Mouse (Mus musculus) frontal cortex, postnatal 10 days (tissue): ENCODE data around the gene Man2a1.

Source experiments
- DNase-seq, 2 experiments: peaks; one replicate each; pipeline ENCODE4 v3.0.0; 2022; ENCODE audit warnings: low spot score in 2 of 2, mixed read lengths in 1 of 2

Man2a1 gene

GRCm38 (mm10) chr17:64703649-64704230 lies 103.2 kb downstream of the Man2a1 start:
- DNase-seq = no peak

DNA sequence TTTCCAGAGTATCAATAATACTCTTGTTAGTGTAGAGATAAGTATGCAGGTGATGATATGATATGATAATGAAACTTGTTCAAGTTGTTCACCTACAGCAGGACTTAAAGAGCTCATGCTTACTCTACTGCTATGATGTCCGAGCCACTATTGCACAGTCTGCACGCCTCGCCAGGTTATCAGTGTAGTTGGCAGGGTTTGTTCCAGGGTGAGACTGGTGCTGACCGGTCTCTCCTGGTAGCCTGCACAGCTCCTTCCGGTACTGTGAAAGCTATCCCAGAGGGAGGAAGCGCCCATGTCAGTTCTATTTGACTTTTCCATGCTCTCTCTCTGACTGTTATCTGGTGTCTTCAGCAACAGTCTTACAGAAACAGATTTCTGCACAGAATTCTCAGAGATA lies 107.0 kb downstream of the Man2a1 start:
- DNase-seq = no peak

- no peak for DNase-seq
Observed at GRCm38 (mm10) chr17:64716318-64716717, 115.8 kb downstream of the Man2a1 start.

- DNase-seq = no peak
Observed at GRCm38 (mm10) chr17:64719760-64720159, 119.2 kb downstream of the Man2a1 start.

- no peak for DNase-seq
Observed at GRCm38 (mm10) chr17:64721112-64721511, 120.6 kb downstream of the Man2a1 start.

DNA sequence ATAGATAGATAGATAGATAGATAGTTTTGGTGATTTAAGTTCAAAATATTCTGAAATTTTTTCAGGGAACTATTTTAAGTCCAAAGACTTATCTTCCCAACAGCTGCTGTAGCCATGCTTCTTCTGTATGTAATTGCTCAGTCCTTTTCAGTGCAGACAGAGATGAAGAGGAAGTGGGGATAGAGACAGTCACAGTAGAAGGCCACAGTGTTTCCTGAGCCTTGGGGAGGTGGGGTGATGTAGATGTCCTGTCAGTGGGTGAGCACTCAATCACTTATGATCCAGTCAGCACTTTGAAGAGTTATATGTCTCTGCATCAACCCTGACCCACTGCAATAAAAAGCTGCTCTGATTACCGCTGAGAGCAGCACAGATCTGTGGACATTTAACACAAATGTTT lies 122.6 kb downstream of the Man2a1 start:
- no peak for DNase-seq

DNA sequence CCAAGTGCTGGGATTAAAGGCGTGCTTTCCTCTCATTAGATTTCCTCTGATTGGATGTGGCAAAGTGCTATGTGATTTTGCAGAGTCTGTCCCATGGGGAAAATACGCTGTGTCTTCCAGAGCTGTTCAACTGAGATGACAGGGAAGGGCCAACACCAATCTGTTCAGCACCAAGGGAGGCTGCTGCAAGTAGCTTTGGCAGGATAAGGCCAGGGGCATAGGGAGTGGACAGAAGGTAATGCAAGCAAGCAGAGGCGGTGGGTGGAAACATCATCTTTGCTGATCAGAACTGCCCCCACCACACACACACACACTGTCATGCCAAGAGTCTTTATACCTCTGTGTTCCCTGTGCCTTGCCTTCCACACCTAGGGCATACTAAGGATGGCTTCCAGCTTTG lies 124.7 kb downstream of the Man2a1 start:
- no peak for DNase-seq

DNA sequence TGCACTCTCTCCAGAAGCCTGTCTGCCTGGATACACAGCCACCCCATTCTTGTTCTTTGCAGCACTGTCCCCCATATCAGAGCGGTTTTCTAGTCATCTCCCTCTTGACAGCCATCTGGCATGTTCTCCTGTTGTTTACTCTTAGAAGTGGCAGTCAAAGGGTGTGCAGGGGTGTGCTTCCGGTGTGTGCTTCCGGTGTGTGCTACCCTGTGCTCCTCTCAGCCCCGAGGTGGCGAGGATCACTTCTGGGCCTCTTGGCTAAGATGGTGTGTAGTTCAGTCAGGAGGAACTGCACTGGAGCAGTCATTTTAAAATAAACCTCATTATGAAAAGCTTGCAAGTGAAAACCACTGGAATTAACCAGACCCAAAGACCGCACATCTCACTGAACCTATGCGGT lies 125.5 kb downstream of the Man2a1 start:
- no peak for DNase-seq

- DNase-seq = no peak
Observed at GRCm38 (mm10) chr17:64735492-64735891, 135.0 kb downstream of the Man2a1 start.

DNA sequence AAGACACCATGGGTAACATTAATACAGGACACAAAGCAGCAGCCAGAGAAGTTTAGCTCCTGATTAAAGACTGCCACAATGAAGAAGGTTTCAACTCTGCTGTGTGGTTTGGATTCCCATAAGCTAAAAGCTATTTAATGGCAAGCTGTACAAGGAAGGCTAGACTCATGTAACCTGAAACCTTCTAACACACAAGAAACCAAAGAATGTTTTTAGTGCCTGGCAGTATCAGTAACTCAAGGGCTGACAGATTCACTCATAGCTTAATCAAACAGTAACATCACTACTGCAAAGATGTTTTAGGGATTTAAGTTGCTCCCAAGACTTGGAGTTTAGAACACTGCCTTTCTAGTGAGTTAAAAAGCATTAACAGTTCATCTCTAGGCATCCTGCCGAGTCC lies 137.4 kb downstream of the Man2a1 start:
- no peak for DNase-seq

- DNase-seq = no peak
Observed at GRCm38 (mm10) chr17:64739129-64739528, 138.6 kb downstream of the Man2a1 start.

- no peak for DNase-seq
Observed at GRCm38 (mm10) chr17:64742715-64743605, 142.4 kb downstream of the Man2a1 start.

DNA sequence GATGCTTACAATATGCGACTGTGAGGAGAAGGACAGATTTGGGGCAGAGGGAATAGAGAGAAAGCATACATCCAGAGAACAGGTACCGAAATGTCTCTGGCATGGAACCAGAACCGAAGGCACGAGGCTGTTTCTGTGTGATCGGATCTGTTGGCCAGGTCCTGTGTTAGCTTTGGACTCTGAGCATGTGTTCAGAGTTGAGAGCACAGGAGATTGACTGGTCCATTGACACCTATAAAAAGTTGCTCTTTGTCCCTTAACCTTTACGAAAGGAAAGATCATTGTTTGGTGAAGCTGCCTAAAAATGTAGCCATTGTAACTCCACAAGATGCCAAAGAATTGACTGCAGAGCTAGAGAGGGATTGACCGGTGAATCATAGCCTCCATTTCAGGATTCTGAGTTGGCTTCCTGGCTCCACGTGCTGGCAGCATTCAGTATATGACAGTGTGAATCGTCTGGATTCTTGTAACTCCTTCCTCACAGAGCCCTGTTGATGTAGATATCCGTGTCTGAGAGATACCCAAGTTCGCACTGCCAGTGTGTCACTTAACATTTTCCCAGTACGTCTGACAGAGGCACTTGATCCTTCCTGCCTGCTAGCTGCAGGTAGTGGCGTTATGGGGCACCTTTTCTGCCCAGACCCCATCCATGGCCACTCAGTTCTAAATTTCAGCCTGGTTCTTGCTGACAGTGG lies 143.2 kb downstream of the Man2a1 start:
- DNase-seq = no peak

DNA sequence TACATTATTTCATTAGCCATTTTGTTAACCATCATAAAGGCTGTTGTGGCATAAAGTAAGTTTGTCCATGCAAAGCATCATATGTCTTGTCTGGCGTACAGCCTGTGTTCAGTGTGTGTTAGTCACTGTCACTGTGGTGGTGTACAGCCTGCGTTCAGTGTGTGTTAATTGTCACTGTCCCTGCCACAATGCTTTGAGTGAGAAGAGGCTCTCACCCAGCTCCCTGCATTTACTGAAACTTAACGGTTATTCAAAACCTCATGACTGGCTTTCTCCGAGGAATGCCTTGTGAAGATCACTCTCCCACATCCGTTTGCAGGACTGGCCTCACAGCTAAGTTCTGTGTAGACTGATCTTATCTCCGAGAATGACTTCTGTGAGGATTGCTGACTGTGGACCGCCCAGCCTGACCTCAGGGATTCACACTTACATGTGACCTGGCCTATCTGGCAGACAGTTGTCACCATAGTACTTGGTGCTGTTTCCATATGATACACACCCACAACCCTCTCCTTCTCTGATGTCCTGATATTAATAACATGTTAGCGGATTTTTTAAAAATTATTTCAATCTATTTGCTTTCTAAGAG lies 146.2 kb downstream of the Man2a1 start:
- no peak for DNase-seq

GRCm38 (mm10) chr17:64747461-64747860 lies 146.9 kb downstream of the Man2a1 start:
- DNase-seq = no peak

DNA sequence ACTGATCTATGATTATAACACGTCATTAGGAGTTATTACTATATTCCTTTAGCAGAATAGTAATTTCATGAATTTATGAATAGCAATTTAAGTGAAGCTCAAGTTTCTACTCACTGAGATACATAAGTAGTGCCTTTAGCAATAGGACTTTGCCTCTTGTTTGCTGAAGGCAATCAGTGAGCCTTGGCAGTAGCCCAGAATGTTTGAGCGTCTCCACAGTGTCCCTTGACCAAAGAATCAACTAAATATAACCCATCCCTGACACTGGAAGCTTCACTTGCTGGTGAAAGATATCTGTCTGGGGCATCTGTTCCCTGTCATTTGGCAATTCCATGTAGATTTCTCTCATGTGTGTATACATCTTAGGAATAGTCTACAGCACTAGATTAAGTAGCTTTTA lies 147.6 kb downstream of the Man2a1 start:
- no peak for DNase-seq

DNA sequence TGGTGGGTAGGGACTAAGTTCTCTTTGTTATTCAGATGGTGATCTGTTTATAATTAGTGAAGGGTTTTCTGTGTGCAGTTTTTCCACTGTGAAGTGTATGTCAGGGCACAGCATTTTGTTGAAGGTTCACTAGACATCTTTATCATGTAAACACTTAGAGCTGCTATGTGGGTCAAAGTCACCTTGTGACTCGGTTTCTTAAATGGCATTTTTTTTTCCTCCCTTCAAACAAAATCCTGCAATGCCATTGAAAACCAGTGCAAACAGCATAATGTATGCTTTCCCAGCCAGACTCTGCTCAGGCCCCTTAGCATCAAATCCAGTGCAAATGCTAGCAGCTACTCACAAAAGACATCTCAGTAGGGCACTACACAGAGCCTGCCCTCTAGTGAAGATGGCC lies 148.6 kb downstream of the Man2a1 start:
- DNase-seq = no peak

GRCm38 (mm10) chr17:64751249-64751648 lies 150.7 kb downstream of the Man2a1 start:
- no peak for DNase-seq

- no peak for DNase-seq
Observed at GRCm38 (mm10) chr17:64752126-64753019, 151.8 kb downstream of the Man2a1 start.

DNA sequence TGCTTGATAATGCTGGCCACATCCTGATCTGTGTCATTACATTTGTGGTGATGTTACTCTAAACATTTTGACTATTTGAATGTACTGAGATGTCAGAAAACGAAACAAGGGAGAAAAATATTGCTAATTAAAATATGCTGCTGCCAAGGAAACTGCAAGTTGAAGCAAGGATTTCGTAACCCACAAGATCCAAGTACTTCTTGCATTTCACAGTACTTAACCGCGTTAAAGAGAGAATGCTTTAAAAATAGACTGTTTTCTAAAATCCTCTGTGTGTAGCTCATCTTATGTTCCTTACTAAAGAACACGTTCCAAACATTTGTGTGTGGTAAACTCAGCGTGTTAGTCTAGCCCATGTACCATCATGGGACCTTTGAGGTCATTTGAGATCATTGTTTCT lies 153.0 kb downstream of the Man2a1 start:
- DNase-seq = no peak

DNA sequence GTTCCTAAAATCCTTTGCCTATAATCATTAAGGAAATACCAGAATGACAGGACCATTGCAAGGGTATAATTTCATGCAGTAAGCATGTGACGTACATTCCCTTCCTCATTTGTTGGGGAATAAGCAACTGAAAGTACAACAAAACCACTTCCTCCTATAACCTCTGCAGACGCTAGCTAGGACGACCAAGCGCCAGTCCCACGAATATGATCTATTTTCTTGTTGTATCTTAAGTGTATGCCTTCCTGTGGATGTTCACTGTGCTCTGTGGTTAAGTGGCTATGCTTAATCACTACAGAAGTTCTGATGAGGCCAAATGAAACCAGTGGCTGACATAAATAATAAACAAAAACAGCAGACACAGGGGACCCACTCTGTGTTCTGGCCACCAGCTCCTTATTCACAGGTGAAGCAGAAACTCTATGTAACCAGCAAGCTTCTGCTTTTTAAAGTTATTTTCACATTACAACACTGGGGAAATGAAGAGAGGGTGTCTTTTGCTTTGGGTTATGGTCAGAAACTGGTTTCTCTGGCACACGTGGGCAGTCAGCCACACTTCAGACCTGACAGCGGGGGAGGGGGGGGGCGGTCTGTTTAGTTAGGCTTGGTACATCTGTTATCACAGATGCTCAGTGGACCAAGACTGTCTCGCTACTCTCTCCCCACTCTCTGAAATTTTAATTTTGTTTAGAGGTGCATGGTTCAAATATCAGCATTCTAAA lies 153.8 kb downstream of the Man2a1 start:
- no peak for DNase-seq
